Mouse (Mus musculus) megakaryocyte, embryonic 14.5 days (primary cell): Measurements from ENCODE around the gene Fam135a. TPM values are rescaled to one million over a fixed set of nuclear protein-coding genes. Genes with fewer than 3 reads are reported as not detected.

Source experiments
- H3K27me3 ChIP-seq: replicated peaks from 2 replicates; pipeline ENCODE3; 2012; ENCODE audit warnings: inconsistent platforms
- H3K36me3 ChIP-seq: replicated peaks from 2 replicates; pipeline ENCODE3; 2012; ENCODE audit warnings: low read length, inconsistent platforms, mixed read lengths
- H3K4me1 ChIP-seq: 2 replicates; pipeline ENCODE4 v1.6.1; 2012; ENCODE audit warnings: inconsistent platforms
- H3K4me3 ChIP-seq: replicated peaks from 2 replicates; pipeline ENCODE3; 2012; ENCODE audit warnings: moderate library complexity, mild to moderate bottlenecking, inconsistent platforms
- H3K9me3 ChIP-seq: 2 replicates; pipeline ENCODE4 v1.6.1; 2012; ENCODE audit warnings: inconsistent platforms
- FLI1 ChIP-seq: IDR thresholded peaks from 2 replicates; pipeline ENCODE4 v1.6.1; 2012; ENCODE audit warnings: low read length, inconsistent platforms, mixed read lengths
- GATA1 ChIP-seq: IDR thresholded peaks from 3 replicates; pipeline ENCODE4 v1.6.1; 2012; ENCODE audit warnings: mixed read lengths, low read length, inconsistent platforms, borderline replicate concordance
- polyA plus RNA-seq: library from polyadenylated mRNA; stranded (reverse); fragments of >175 nt; gene quantifications from 2 replicates; pipeline ENCODE4 v1.2.3, GENCODE M21; 2012; ENCODE audit warnings: low replicate concordance; ENCODE audit not compliant: insufficient read depth

Fam135a gene
- polyA plus RNA-seq = 0.60 TPM in 1 of 2 replicates, not detected in the other

DNA sequence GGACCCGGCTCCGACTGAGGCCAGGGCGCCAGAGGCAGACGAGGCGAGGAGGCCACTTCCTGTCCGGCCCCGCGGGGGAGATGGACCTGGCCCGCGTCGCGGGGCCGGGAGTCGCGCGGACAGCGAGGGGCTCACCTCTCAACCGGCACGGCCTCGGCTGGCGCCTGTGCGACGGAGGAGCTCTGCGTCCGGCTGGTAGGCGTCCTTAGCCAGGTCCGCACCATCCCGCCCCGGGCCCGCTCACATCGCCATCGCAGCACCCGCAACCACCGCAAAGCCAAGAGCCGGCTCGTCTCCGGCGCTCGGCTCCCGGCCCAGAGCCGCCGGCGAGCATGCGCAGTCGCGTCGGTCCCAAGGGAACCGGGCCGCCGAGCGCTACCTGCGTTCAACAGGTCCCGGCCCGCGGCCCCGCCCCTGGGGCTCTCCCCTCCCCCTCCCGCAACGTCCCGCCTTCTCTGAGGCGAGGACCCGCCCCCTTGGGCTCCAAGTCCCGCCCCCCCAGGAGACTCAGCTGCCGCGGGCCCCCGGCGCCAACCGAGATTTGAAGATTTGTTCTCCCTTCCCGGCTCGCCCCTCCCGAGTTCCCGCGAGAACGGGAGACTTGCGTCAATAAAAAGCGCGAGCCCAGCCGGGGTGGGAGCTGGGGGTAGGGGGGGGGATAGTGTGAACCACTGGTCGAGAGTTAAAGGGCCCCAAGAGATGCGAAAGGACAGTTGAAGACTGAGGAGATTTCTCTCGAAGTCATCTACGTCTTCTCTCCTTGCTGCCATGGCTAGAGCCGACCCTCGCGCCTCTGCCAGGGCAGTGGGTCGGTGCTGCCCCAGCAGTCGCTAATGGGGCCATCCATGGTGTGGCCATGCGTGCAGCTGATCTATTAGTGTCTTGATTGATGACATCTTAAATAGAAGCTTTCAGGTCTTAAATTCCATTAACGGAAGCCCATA is at the start of gene Fam135a:
Fam135a (minus strand) TSS at position 416 of the 944 bp plus-strand sequence.
- TF ChIP-seq GATA1 = no peak
- TF ChIP-seq FLI1 = no peak
- H3K4me1 ChIP-seq = peaks cover 14% of the 10 kb centered on the region
- peak within 1 kb of the TSS; percentile 91 for H3K4me3 ChIP-seq
- H3K27me3 ChIP-seq = peaks cover 56% of the 10 kb centered on the region
- H3K36me3 ChIP-seq = no peaks in the 10 kb centered on the region
- H3K9me3 ChIP-seq = peaks cover 4% of the 10 kb centered on the region; the same call in 1 of the 2 replicates

DNA sequence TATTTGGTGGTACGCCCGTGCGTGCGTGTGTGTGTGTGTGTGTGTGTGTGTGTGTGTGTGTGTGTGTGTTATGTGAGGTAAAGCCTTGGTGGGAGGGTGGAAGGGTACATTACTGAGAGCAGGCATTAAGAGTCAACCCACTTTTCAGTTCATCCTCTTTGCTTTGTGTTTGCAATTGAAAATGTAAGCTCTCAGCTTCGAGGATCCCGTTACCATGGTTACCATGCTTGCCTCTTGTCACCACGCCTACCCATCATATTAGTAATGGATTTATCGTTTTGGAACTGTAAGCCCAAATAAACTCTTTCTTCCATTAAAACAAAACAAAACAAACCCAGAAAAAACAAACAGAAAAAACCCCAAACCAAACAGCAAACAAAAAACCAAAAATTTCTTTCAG is 43.4 kb upstream of the Fam135a start:
- no peaks in the 10 kb centered on the region for H3K27me3 ChIP-seq
- H3K4me3 ChIP-seq = no peak overlapping the region
- no peak for TF ChIP-seq FLI1
- no peak for TF ChIP-seq GATA1
- H3K36me3 ChIP-seq = no peaks in the 10 kb centered on the region
- no peaks in the 10 kb centered on the region for H3K4me1 ChIP-seq
- H3K9me3 ChIP-seq = no peaks in the 10 kb centered on the region

DNA sequence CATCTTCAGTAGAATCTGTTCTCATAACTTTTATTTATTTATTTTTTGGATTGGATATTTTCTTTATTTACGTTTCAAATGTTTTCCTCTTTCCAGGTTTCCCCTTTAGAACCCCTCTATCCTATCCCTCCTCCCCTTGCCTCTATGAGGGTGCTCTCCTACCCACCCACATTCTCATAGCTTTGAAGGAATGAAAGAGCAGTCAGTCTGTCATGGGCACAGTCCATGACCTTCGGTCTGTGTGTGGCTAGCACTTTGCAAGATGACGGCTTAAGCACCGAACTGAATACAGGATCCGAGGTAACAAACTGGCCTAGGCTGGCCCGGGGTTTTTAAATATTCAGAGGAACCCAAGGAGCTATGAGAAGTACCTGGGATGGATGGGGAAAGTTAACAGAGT is 40.4 kb upstream of the Fam135a start:
- no peaks in the 10 kb centered on the region for H3K27me3 ChIP-seq
- H3K4me3 ChIP-seq = no peak overlapping the region
- no peak for TF ChIP-seq FLI1
- TF ChIP-seq GATA1 = no peak
- H3K9me3 ChIP-seq = no peaks in the 10 kb centered on the region
- no peaks in the 10 kb centered on the region for H3K36me3 ChIP-seq
- no peaks in the 10 kb centered on the region for H3K4me1 ChIP-seq

DNA sequence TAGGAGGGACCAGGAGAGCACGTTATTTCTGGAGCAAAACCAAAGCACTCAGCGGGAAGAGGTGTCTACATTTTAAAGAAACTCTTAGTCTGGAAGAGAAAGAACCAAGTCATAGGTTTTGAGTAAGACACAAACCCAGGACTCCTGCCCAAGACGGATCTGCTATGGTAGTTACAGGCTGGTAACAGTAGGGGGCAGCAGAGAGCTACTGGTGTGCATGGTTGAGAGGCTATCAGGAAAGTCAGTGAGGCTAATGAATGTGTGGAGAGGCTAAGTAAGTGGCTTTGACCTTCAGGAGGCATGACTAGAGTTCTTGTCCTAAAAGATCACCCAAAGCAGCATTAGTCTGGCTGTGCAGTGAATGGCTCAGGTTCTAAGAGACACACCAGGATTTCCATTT is 37.0 kb upstream of the Fam135a start:
- H3K27me3 ChIP-seq = peaks cover 5% of the 10 kb centered on the region
- no peaks in the 10 kb centered on the region for H3K9me3 ChIP-seq
- TF ChIP-seq GATA1 (no peak), FLI1 (no peak)
- H3K36me3 ChIP-seq = no peaks in the 10 kb centered on the region
- peaks cover 4% of the 10 kb centered on the region; the same call in 1 of the 2 replicates for H3K4me1 ChIP-seq
- H3K4me3 ChIP-seq = no peak overlapping the region

DNA sequence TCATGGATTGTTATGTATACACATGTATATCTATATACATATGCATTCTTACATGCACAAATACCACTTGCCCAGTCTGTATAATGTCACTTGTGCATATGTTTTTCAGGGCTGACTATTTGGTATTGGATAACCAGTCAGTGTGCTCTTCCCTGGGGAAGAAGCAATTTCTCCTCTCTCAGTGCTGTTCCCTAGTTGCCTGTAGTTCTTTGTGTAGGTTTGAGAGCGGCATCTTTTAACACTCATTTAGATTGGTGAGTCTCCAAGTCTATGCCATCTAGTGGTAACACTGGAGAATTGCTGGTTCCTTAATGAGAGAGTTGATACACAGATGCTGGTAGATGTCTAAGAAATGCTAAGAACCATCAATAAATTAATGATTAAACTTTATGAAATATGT is 34.7 kb upstream of the Fam135a start:
- Histone ChIP-seq H3K4me3 (no peak overlapping the region), H3K9me3 (no peaks in the 10 kb centered on the region), H3K36me3 (no peaks in the 10 kb centered on the region), H3K4me1 (peaks cover 4% of the 10 kb centered on the region; the same call in 1 of the 2 replicates), H3K27me3 (peaks cover 5% of the 10 kb centered on the region)
- no peak for TF ChIP-seq FLI1
- no peak for TF ChIP-seq GATA1

DNA sequence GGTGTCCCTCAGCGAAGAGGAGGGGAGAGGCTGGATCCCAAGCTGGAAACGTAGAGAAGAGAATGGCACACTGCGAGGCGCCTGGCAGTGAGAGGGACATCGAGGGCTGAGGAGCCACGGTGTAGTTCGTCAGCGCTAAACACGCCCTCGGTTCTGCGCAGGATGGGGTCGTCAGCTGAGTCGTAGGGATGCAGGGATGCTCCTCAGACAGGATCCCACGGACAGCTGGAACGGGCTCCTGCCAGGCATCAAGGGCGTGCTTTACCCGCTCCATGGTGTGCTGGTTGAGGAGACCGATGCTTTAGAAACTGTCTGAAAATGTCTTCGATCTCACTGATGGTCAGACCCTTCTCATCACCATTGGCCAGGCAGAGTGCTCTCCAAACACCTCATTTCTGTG is 33.7 kb upstream of the Fam135a start:
- TF ChIP-seq GATA1 (no peak), FLI1 (no peak)
- H3K36me3 ChIP-seq = no peaks in the 10 kb centered on the region
- peaks cover 4% of the 10 kb centered on the region; the same call in 1 of the 2 replicates for H3K4me1 ChIP-seq
- H3K9me3 ChIP-seq = no peaks in the 10 kb centered on the region
- H3K27me3 ChIP-seq = peaks cover 5% of the 10 kb centered on the region
- peak overlapping the region; percentile 73 for H3K4me3 ChIP-seq

DNA sequence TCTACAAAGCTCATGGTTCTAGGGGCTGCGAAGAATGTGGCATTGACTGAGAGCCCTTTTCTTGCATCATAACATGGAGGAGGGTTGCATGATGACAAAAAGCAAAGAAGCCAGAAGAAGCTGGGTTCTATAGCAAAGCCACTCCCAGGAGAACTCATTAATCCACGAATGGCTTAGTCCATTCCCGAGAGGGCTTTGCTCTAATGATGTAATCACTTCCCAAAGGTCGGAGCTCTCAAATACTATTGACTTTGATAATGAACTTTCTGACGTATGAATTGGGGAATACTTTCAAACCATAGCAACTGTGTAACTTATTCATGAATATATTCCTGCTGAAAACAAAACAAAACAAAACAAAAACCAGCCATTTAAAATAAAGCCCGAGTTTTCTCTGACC is 27.7 kb upstream of the Fam135a start:
- H3K4me3 ChIP-seq = no peak overlapping the region
- TF ChIP-seq GATA1 (no peak), FLI1 (no peak)
- no peaks in the 10 kb centered on the region for H3K36me3 ChIP-seq
- H3K9me3 ChIP-seq = no peaks in the 10 kb centered on the region
- H3K27me3 ChIP-seq = no peaks in the 10 kb centered on the region
- no peaks in the 10 kb centered on the region for H3K4me1 ChIP-seq

DNA sequence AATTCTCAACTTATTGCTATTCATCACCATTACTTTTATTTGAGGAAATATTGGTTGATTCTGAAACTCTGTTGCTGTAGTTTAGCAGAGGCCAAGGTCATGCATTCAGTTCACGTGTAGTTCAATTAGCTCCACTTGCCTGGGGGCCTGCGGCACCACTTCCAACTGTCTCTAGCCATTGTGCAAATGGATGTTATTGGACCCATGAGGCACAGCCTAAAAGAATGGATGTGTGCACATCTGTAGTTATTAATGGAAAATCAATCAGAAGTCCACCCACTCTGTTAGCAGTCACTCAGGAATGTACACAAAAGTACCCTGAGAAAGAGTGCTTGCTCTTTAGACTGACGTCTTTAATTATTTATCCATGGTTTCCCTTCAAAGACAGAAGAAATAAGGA is 24.5 kb upstream of the Fam135a start:
- H3K36me3 ChIP-seq = no peaks in the 10 kb centered on the region
- TF ChIP-seq GATA1 = no peak
- no peak for TF ChIP-seq FLI1
- no peak overlapping the region for H3K4me3 ChIP-seq
- H3K9me3 ChIP-seq = no peaks in the 10 kb centered on the region
- no peaks in the 10 kb centered on the region for H3K27me3 ChIP-seq
- no peaks in the 10 kb centered on the region for H3K4me1 ChIP-seq

DNA sequence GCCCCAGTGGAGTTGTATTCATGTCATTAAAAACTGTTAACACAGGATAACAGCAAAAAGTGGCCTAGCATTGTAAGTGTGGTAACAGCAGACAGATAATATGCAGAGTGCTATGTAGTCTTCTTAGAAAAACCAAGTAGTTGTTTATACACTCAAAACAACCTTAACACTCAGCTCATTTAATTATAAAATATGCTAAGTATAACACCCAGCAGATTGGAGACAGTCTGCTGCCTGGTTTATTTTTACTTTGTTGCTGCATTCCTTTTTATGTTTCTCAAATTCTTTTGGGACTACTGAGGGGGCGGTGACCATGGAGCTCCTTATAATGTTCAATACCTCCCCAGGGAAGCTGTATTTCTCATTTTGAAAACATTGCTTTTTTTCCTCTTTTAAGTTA is 22.4 kb upstream of the Fam135a start:
- Histone ChIP-seq H3K4me1 (no peaks in the 10 kb centered on the region), H3K36me3 (no peaks in the 10 kb centered on the region), H3K4me3 (no peak overlapping the region), H3K27me3 (no peaks in the 10 kb centered on the region), H3K9me3 (no peaks in the 10 kb centered on the region)
- TF ChIP-seq GATA1 = no peak
- TF ChIP-seq FLI1 = no peak
